Mouse (Mus musculus) hindbrain, embryonic 11.5 days (tissue): ENCODE results near the gene Crcp. TPM values are rescaled to one million over a fixed set of nuclear protein-coding genes. Genes with fewer than 3 reads are reported as not detected.
A peak's percentile ranks its signal among the peaks of the same experiment; 100 is the strongest.

Source experiments
- ATAC-seq: fragments of 200-750 bp; cut with Nextera tagmentation; 2 replicates; pipeline ENCODE4 v1.8.0; 2017; ENCODE audit warnings: mild to moderate bottlenecking, moderate TSS enrichment, moderate library complexity; ENCODE audit not compliant: low FRiP score
- DNase-seq: peaks from one replicate; pipeline ENCODE4 v3.0.0-alpha.2; 2015; ENCODE audit warnings: low spot score
- H3K27ac ChIP-seq: fragments of 300-500 bp; sonication (generic); 2 replicates; pipeline ENCODE4 v1.5.1; 2014; ENCODE audit warnings: mild to moderate bottlenecking, low read depth, low read length
- H3K27me3 ChIP-seq: fragments of 300-500 bp; sonication (generic); 2 replicates; pipeline ENCODE4 v1.6.1; 2014; ENCODE audit warnings: mild to moderate bottlenecking, low read length, moderate library complexity, mixed read lengths; ENCODE audit not compliant: control insufficient read depth, insufficient read depth
- H3K36me3 ChIP-seq: fragments of 300-500 bp; sonication (generic); 2 replicates; pipeline ENCODE4 v1.6.1; 2014; ENCODE audit warnings: mild to moderate bottlenecking, low read length, moderate library complexity, mixed read lengths; ENCODE audit not compliant: control insufficient read depth, insufficient read depth
- H3K4me1 ChIP-seq: fragments of 300-500 bp; sonication (generic); replicated peaks from 2 replicates; pipeline ENCODE4 v1.6.1; 2014; ENCODE audit warnings: low read length, mixed read lengths; ENCODE audit not compliant: control insufficient read depth, insufficient read depth
- H3K4me2 ChIP-seq: fragments of 300-500 bp; sonication (generic); replicated peaks from 2 replicates; pipeline ENCODE4 v1.6.1; 2014; ENCODE audit warnings: mild to moderate bottlenecking, low read depth, low read length
- H3K4me3 ChIP-seq: fragments of 300-500 bp; sonication (generic); 2 replicates; pipeline ENCODE4 v1.5.1; 2014; ENCODE audit warnings: low read depth, low read length
- H3K9ac ChIP-seq: fragments of 300-500 bp; sonication (generic); 2 replicates; pipeline ENCODE4 v1.6.1; 2014; ENCODE audit warnings: low read depth, low read length
- H3K9me3 ChIP-seq: fragments of 300-500 bp; sonication (generic); 2 replicates; pipeline ENCODE4 v1.6.1; 2016; ENCODE audit warnings: low read length; ENCODE audit not compliant: control insufficient read depth
- WGBS: fragments of 180-500 bp; shearing (Covaris S2); extraction: QIAGEN DNeasy Blood & Tissue Kit; methylation state at CpG from one replicate; pipeline ENCODE4 v1.1.7; 2014; 5-methylcytosine and 5-hydroxymethylcytosine counted together
- polyA plus RNA-seq: library from polyadenylated mRNA; unstranded; fragments of >200 nt; fragmentation: Nextera tagmentation; extraction: Ambion mirVana; gene quantifications from 2 replicates; pipeline ENCODE4 v1.2.1, GENCODE M21; 2014

Gene Crcp
- 42.2 and 44.8 TPM in 2 replicates for polyA plus RNA-seq

- H3K36me3 ChIP-seq = no peaks in the 10 kb centered on the region
- ATAC-seq (peak; percentile 82), DNase-seq (peak; percentile 85)
- H3K27me3 ChIP-seq = no peaks in the 10 kb centered on the region
- no peaks in the 10 kb centered on the region for H3K4me1 ChIP-seq
- H3K9me3 ChIP-seq = no peaks in the 10 kb centered on the region
- H3K9ac ChIP-seq = peak within 1 kb of the TSS; percentile 71
- H3K4me2 ChIP-seq = peak within 1 kb of the TSS; percentile 68
- 2% methylated on average over 46 of the region's 51 CpGs for WGBS
- peak within 1 kb of the TSS; percentile 90 for H3K27ac ChIP-seq
- peak within 1 kb of the TSS; percentile 68 for H3K4me3 ChIP-seq
Measured at GRCm38 (mm10) chr5:130029142-130029897, at the start of gene Crcp, which contains the start of gene Asl. Gene Crcp (plus strand): TSS chr5:130029290. Gene Asl (minus strand): TSS chr5:130029247.

- Histone ChIP-seq H3K4me3 (no peak overlapping the region), H3K4me2 (no peak overlapping the region), H3K4me1 (no peaks in the 10 kb centered on the region), H3K27me3 (no peaks in the 10 kb centered on the region), H3K9ac (no peak overlapping the region), H3K9me3 (no peaks in the 10 kb centered on the region), H3K36me3 (no peaks in the 10 kb centered on the region), H3K27ac (no peak overlapping the region)
- 74% methylated on average over 3 of the region's 3 CpGs for WGBS
- no peak for ATAC-seq
- DNase-seq = no peak
Measured at GRCm38 (mm10) chr5:129980216-129980615, 48.9 kb upstream of the Crcp start.

- Histone ChIP-seq H3K9me3 (no peaks in the 10 kb centered on the region), H3K36me3 (no peaks in the 10 kb centered on the region), H3K27me3 (no peaks in the 10 kb centered on the region), H3K9ac (no peak overlapping the region), H3K27ac (no peak overlapping the region), H3K4me2 (no peak overlapping the region), H3K4me1 (no peaks in the 10 kb centered on the region), H3K4me3 (no peak overlapping the region)
- no peak for DNase-seq
- WGBS = 88% methylated on average over 13 of the region's 13 CpGs
- ATAC-seq = no peak
Measured at GRCm38 (mm10) chr5:129989376-129989775, 39.7 kb upstream of the Crcp start.

- no peak overlapping the region for H3K4me3 ChIP-seq
- 91% methylated on average over 5 of the region's 5 CpGs for WGBS
- H3K36me3 ChIP-seq = no peaks in the 10 kb centered on the region
- H3K9ac ChIP-seq = no peak overlapping the region
- no peaks in the 10 kb centered on the region for H3K4me1 ChIP-seq
- DNase-seq (no peak), ATAC-seq (no peak)
- H3K27me3 ChIP-seq = no peaks in the 10 kb centered on the region
- H3K27ac ChIP-seq = no peak overlapping the region
- H3K4me2 ChIP-seq = no peak overlapping the region
- no peaks in the 10 kb centered on the region for H3K9me3 ChIP-seq
Measured at GRCm38 (mm10) chr5:129991898-129992297, 37.2 kb upstream of the Crcp start.

- Histone ChIP-seq H3K4me2 (no peak overlapping the region), H3K27me3 (no peaks in the 10 kb centered on the region), H3K9ac (no peak overlapping the region), H3K4me1 (no peaks in the 10 kb centered on the region), H3K4me3 (no peak overlapping the region), H3K36me3 (no peaks in the 10 kb centered on the region), H3K27ac (no peak overlapping the region), H3K9me3 (no peaks in the 10 kb centered on the region)
- ATAC-seq = no peak
- DNase-seq = no peak
- WGBS = 91% methylated on average over 14 of the region's 14 CpGs
Measured at GRCm38 (mm10) chr5:129993374-129993773, 35.7 kb upstream of the Crcp start.

DNA sequence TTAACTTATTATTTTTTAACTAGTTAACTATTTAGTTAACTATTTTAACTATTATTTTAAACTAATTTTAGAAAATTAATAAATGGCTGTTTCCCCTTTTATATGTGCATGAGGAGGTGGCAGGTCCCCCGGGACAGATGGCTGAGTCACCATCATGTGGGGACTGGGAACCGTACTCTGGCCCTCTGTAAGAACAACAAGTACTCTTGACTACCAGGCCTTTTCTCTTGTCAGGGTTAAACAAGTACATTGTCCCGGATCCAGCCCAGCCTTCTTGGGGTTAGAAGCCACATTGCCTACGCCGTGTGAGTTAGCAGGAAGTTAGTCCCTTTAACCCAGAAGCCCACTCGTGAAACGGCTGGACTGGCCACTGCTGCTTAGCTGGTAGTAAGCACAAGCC is 34.1 kb upstream of the Crcp start:
- Histone ChIP-seq H3K27me3 (no peaks in the 10 kb centered on the region), H3K9ac (no peak overlapping the region), H3K9me3 (no peaks in the 10 kb centered on the region), H3K4me3 (no peak overlapping the region), H3K36me3 (no peaks in the 10 kb centered on the region), H3K4me2 (no peak overlapping the region), H3K27ac (no peak overlapping the region), H3K4me1 (no peaks in the 10 kb centered on the region)
- ATAC-seq = no peak
- DNase-seq = no peak
- 92% methylated on average over 7 of the region's 7 CpGs for WGBS

GRCm38 (mm10) chr5:129997700-129998099 is 31.4 kb upstream of the Crcp start:
- H3K9ac ChIP-seq = no peak overlapping the region
- H3K9me3 ChIP-seq = no peaks in the 10 kb centered on the region
- H3K27me3 ChIP-seq = no peaks in the 10 kb centered on the region
- H3K4me3 ChIP-seq = no peak overlapping the region
- no peak overlapping the region for H3K27ac ChIP-seq
- DNase-seq (no peak), ATAC-seq (no peak)
- H3K4me1 ChIP-seq = no peaks in the 10 kb centered on the region; the same call in 1 of the 2 replicates
- no peak overlapping the region for H3K4me2 ChIP-seq
- WGBS = 71% methylated on average over 19 of the region's 19 CpGs
- H3K36me3 ChIP-seq = no peaks in the 10 kb centered on the region

DNA sequence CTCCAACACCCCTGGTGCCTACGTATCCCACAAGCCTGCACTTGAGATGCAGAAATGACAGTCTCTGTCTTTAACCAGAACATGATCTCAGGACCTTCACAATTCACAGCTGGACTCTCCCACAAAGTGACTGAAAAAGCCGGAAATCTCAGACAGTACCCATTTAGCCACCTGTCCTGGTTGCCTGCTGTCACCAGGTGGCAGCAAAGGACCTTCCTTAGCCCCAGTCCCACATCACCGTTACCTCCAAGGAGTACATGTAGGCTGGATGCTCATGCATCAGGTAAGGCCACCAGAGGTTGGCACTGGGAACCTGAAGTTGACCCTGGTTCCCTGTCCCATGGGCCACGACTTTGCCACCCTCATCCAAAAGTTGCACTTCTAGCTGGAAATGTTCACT is 30.0 kb upstream of the Crcp start:
- Histone ChIP-seq H3K27ac (no peak overlapping the region), H3K9ac (no peak overlapping the region), H3K4me3 (no peak overlapping the region), H3K27me3 (no peaks in the 10 kb centered on the region), H3K4me1 (no peaks in the 10 kb centered on the region; the same call in 1 of the 2 replicates), H3K36me3 (no peaks in the 10 kb centered on the region), H3K9me3 (no peaks in the 10 kb centered on the region), H3K4me2 (no peak overlapping the region)
- ATAC-seq = no peak
- WGBS = 40% methylated on average over 4 of the region's 4 CpGs
- peak; percentile 68 for DNase-seq

GRCm38 (mm10) chr5:130000735-130001134 is 28.4 kb upstream of the Crcp start:
- WGBS = 92% methylated on average over 12 of the region's 12 CpGs
- no peak overlapping the region for H3K27ac ChIP-seq
- no peak for ATAC-seq

More at GRCm38 (mm10) chr5:130000735-130001134, 28.4 kb upstream of the Crcp start:
- Histone ChIP-seq H3K9me3 (no peaks in the 10 kb centered on the region), H3K36me3 (no peaks in the 10 kb centered on the region), H3K27me3 (no peaks in the 10 kb centered on the region), H3K9ac (no peak overlapping the region), H3K4me1 (no peaks in the 10 kb centered on the region; the same call in 1 of the 2 replicates), H3K4me3 (no peak overlapping the region), H3K4me2 (no peak overlapping the region)
- DNase-seq = no peak
